Mouse (Mus musculus): ENCODE measurements around the gene Lrch1.
A peak's percentile ranks its signal among the peaks of the same experiment; 100 is the strongest.

The Lrch1 gene

DNA sequence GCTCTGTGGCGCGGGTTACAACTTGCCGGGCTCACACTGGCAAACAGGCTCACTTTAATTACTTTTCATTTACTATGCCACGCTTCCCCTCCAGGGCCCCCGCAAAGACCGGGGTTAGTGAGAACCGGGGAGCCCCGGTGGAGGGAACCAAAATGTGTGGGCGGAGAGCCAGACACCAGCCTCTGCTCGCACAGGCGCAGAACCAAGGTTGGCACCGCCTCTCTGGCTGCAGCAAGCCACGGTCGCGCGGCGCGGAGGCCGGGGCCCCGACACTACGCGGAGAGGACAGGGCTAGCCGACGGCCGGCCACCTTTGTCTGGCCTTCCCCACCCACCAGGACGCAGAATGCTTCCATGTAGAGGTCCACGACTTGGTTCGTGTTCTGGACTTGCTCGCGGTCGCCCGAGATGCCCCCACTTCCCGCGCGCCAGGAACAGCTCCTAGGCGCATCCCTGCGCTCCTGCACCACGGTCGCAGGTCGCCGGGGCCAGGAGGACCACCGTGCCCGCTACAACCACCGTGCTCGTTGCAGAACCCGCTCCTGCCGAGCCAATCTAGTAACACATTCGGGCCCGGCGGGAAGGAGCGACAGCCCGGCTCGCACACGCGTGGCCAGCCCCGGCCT is 813 bp downstream of the Lrch1 start:
- DNase-seq (ENCODE audit: low spot score in 2 of 2), result peak; percentile 69 to 79

GRCm38 (mm10) chr14:74946321-74946750 is 1.3 kb downstream of the Lrch1 start:
- no peak for DNase-seq (ENCODE audit: low spot score in 2 of 2)

DNA sequence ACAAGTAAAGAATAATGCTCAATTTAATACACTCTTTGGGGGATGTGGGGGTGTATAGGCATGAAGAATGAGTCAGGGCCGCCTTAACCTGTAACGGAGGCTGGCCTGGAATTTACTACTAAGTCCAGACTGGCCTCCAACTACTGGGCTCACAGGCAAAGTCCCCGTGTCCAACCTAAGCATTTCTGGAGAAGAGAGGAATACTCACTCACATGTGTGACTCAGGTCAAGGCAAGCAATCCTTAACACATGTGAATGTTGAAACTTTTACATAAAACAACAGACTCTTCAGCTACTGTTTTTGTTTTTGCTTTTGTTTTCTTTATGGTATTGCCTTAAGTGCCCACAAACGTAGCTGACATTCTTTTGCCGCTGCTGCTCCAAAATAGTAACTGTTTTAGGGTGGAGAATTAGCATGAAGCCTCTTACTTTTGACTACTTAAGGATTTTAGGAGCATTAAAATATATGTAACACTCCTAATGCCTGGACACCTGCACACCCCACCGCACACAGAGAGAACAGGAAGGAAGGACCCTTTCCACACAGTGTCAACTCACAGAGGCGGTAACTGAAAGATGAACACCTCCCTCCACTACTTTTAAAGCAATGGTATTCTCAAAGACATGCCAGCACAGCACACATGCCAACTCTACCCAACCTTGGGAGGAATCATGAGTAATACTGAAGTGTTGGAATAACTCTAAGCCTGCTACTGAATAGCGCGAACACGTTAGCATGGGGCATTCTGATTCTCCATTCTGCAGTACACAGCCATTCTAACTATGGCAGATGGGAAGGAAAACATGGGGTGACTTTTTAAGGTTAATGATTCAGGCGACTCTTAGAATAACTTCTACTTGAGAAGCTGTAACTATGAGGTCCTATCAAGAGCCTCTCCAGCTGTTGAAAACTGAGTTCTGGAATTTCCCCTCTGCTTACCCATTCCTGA is 2.1 kb downstream of the Lrch1 start:
- DNase-seq (ENCODE audit: low spot score in 2 of 2), result no peak

DNA sequence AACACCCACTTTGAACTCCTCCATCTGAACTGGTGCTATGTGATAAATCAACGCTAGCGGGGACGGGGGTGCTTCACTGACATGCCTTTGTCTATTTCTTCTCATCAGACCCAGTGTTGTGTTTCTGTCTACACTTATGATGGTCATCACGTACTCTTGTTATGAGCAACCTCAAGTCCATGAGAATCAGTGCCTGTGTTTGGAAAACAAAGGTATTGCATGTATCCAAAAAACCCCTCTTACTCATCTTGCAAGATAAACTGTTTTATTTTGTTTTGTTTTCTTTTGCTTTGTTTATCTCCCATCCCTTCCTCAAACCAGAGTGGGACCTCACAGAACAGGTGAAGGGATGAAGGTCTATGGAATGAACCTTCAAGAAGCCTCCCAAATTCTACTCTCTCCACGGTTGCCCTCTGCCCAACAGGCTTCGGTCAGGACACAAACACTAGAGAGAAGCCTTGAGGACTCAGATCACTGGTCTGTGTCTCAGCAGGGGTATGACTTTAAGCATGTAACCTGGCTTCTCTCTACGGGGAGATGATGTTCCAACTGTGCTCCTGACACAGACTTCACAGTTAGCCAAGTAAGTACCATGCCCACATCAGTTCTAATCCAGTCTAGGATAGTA is 3.4 kb downstream of the Lrch1 start:
- no peak for DNase-seq (ENCODE audit: low spot score in 2 of 2)

- no peak for DNase-seq (ENCODE audit: low spot score in 2 of 2)
These were observed 4.0 kb downstream of the Lrch1 start for GRCm38 (mm10) chr14:74943581-74944117.

- DNase-seq (ENCODE audit: low spot score in 2 of 2), result no peak
These were observed 4.7 kb downstream of the Lrch1 start for GRCm38 (mm10) chr14:74943024-74943423.

DNA sequence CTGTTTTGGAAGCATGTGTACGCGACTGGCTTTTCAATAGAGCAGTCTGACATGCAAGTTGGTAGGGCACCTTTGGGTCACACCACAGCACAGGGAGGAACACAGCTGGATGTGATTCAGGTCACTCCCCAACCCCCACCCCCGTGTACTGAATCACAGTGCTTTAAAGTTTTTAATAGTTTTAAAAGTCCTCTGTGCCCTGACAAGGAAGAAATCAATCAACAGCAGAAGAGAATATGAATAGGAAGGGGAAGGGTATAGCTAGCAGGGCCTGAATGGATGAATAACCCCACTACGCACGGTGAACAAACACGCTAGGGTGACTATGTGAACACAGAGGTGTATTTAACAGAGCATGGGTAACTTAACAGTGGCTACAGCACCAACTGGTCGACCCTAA is 6.1 kb downstream of the Lrch1 start:
- no peak for DNase-seq (ENCODE audit: low spot score in 2 of 2)

GRCm38 (mm10) chr14:74940741-74941140 is 6.9 kb downstream of the Lrch1 start:
- DNase-seq (ENCODE audit: low spot score in 2 of 2), result no peak

DNA sequence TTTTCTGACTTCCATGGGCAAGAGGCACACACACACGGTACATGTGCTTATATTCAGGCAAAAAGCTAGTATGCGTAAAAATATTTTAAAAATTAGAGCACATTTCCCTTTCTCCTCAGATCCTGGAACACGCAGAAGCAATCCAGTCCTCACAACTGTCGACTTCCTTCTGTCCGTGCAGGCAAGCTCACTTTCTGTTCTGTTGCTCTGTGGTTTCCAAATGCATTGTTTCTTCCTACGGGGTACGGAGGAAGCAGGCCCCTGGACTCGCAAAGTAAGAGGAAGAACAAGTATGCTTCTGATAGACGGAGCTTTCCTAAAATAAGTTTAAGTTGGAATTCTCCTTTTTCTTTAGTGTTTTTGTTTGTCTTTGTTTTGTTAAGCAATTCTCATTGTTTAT is 8.3 kb downstream of the Lrch1 start:
- DNase-seq (ENCODE audit: low spot score in 2 of 2), result no peak

- no peak for DNase-seq (ENCODE audit: low spot score in 2 of 2)
These were observed 8.8 kb downstream of the Lrch1 start for GRCm38 (mm10) chr14:74938896-74939295.

GRCm38 (mm10) chr14:74936557-74937261 is 11.0 kb downstream of the Lrch1 start:
- DNase-seq (ENCODE audit: low spot score in 2 of 2), result no peak

DNA sequence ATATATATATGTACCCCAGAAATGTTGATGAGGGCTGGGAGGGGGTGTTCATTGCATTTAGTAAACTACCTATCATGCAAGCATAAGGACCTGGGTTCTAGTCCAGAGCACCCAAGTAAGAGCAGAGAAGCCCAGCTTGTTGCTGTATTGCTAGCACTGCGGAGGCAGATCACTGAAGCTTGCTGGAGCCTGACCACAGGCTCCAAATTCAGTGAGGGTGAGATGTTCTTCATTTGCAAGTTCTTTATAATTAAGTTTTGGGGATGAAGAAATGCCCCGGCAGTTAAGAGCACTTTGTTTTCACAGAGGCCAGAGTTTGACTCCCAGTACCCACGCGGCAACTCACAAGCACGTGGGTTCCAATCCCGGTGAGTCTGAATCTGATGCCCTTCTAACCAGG is 12.6 kb downstream of the Lrch1 start:
- no peak for DNase-seq (ENCODE audit: low spot score in 2 of 2)

GRCm38 (mm10) chr14:74933960-74934710 is 13.5 kb downstream of the Lrch1 start:
- no peak for DNase-seq (ENCODE audit: low spot score in 2 of 2)

DNA sequence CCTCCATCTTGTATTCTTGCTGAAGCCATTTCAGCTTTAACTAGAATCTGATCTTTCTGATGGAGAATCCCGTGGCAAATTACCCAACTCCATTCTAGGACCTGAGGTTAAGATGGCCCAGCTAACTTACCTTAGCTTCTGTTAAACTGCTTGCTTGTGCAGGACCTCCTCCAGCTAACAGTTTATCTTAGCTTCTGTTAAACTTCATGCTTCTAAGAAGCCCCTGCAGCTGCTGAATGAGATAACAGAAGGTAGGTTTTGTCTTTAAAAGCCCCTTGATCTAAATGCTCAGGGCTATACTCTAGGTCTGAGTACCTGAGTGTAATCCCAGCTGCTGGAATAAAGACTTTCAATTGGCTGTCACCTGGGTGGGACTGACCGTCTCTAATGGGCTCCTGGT is 17.9 kb downstream of the Lrch1 start:
- no peak for DNase-seq (ENCODE audit: low spot score in 2 of 2)

GRCm38 (mm10) chr14:74928809-74929432 is 18.8 kb downstream of the Lrch1 start:
- no peak for DNase-seq (ENCODE audit: low spot score in 2 of 2)

- no peak for DNase-seq (ENCODE audit: low spot score in 2 of 2)
These were observed 20.6 kb downstream of the Lrch1 start for GRCm38 (mm10) chr14:74926899-74927571.

DNA sequence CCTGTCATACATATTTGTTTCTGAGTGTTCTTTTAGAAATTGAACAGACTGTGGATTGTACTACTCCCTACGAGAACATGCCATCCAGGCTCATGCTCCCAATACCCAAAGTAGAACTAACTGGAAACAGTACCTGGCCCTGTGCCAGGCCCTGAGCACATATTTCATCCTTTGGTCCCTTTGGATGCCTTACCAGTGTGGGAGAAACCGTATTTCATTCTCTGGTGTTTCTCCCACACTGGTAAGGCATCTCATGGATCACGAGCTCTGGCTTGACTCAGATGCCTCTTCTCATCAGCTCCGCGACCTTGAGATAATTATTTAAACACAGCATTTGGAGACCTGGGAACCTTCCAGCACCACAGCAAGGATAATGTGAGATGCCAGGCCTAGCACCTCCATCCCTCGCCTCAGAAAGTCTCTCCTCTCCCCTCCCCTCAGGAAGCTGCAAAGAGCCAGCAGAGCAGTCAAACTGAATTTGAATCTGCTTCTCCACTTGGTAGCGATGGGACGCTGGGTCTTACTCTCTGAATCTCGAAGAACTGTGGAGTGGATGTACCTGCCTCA is 21.6 kb downstream of the Lrch1 start:
- DNase-seq (ENCODE audit: low spot score in 2 of 2), result no peak

DNA sequence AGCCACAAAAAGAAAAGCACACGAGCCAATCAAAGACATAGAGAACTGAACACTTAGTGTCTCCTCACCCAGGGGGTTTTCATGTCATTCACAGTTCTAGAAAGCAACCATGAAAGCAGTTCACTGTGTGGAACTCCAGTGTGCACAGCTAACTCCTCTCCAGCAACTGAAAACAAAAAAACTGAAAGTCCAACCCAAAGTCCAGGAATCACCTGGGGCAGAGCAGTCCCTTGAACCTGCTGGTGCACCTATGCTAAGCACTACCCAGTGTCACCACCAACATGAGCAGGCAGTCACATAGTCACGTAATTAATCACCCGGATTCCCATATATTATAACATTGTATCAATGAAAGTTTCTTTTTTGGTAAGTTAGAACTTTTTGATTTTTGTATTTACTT is 23.2 kb downstream of the Lrch1 start:
- DNase-seq (ENCODE audit: low spot score in 2 of 2), result no peak

- DNase-seq (ENCODE audit: low spot score in 2 of 2), result no peak
These were observed 23.6 kb downstream of the Lrch1 start for GRCm38 (mm10) chr14:74924031-74924430.

Data from frontal cortex, postnatal 10 days (tissue).